Comparison of ENCODE assay signal across 8 mouse cellular contexts in genomic region chr5:65390648-65391644, GRCm38 (mm10). TPM values are rescaled to one million over a fixed set of nuclear protein-coding genes. Genes with fewer than 3 reads are reported as not detected.
DNase-seq lines count a peak whose midpoint lies in the region; ATAC-seq lines count a peak whose summit lies in the region.

Gene Rpl9 (minus strand): TSS chr5:65391444.
Gene Lias (plus strand): TSS chr5:65391497.

- ATAC-seq in hindbrain, embryonic 11.5 days (ENCODE audit: low FRiP score): peak; percentile 98

- H3K27ac ChIP-seq in hindbrain, embryonic 11.5 days (ENCODE audit: low read depth, low read length): peak within 1 kb of the TSS; percentile 89

- peak within 1 kb of the TSS; percentile 99 for H3K9ac ChIP-seq in hindbrain, embryonic 11.5 days (ENCODE audit: low read depth, low read length)

- 0 out of 2 replicates have a peak, but pooled peaks cover 4% of the 10 kb centered on the region for H3K4me1 ChIP-seq in hindbrain, embryonic 11.5 days (replicated peaks; ENCODE audit: control insufficient read depth, insufficient read depth, low read length)

- peaks cover 8% of the 10 kb centered on the region; the same call in 1 of the 2 replicates for H3K36me3 ChIP-seq in hindbrain, embryonic 11.5 days (ENCODE audit: control insufficient read depth, insufficient read depth, low read length)

- no peaks in the 10 kb centered on the region for H3K27me3 ChIP-seq in hindbrain, embryonic 11.5 days (ENCODE audit: control insufficient read depth, insufficient read depth, low read length)

- H3K4me3 ChIP-seq in hindbrain, embryonic 11.5 days (ENCODE audit: low read depth, low read length): peak within 1 kb of the TSS; percentile 97

- H3K9me3 ChIP-seq in hindbrain, embryonic 11.5 days (ENCODE audit: control insufficient read depth, low read length): no peaks in the 10 kb centered on the region

- peak; percentile 97 for DNase-seq in Muller cell, postnatal 12 days (ENCODE audit: inconsistent ontology term)
- peak; percentile 98 for DNase-seq in cerebellum, adult 9-11 months
- peak; percentile 98 to 100 for DNase-seq in frontal cortex, adult 2 months (ENCODE audit: extremely low spot score in 1 of 2, low spot score in 1 of 2)
- peak; percentile 98 for DNase-seq in hindbrain, embryonic 11.5 days (ENCODE audit: low spot score)
- peak; percentile 99 for DNase-seq in layer of hippocampus, postnatal 10 days (ENCODE audit: low spot score in 2 of 2)
- peak; percentile 99 for DNase-seq in lung, postnatal 10 days
- DNase-seq in ovary, postnatal 36 days (ENCODE audit: low spot score): peak; percentile 98
- DNase-seq in thymus, postnatal 25 days: peak; percentile 99

- WGBS in hindbrain, embryonic 11.5 days: under 1% methylated on average over 83 of the region's 83 CpGs

- peak within 1 kb of the TSS; percentile 76 for H3K4me2 ChIP-seq in hindbrain, embryonic 11.5 days (replicated peaks; ENCODE audit: low read depth, low read length)

RNA-seq across cellular contexts. Expression of gene Rpl9, which starts in this region (rescaled TPM):
- polyA plus RNA-seq in frontal cortex, adult 2 months (2012; rRNA removed): 777 and 820 TPM in 2 replicates
- 894 and 900 TPM in 2 replicates for polyA plus RNA-seq in hindbrain, embryonic 11.5 days (2014; fragmentation: Nextera tagmentation; extraction: Ambion mirVana)
- 100 to 1,000 TPM; 633 to 651 TPM for total RNA-seq in layer of hippocampus, postnatal 10 days (2021)

RNA-seq across cellular contexts. Expression of gene Lias, which starts in this region (rescaled TPM):
- polyA plus RNA-seq in frontal cortex, adult 2 months (2012; rRNA removed): 41.7 and 43.9 TPM in 2 replicates
- 64.7 and 66.5 TPM in 2 replicates for polyA plus RNA-seq in hindbrain, embryonic 11.5 days (2014; fragmentation: Nextera tagmentation; extraction: Ambion mirVana)
- 10 to 100 TPM; 37.4 to 38.2 TPM for total RNA-seq in layer of hippocampus, postnatal 10 days (2021)

Comparison
In these comparisons a context has a peak if more than half of its experiments do, and no peak if none do; other contexts are left out.
1. Peak in every context shown above with its lines: DNase-seq, ATAC-seq, H3K4me3 ChIP-seq and H3K27ac ChIP-seq.